Mouse (Mus musculus): ENCODE measurements at regions not wholly inside any gene's neighbourhood (a gene's known extent, or its start where the extent isn't known, plus 50 kb on each side); places are given as distances from the start of the nearest gene placed in this dataset.
"Not testable (repeated sequence)": the region's sequence is repeated elsewhere in the genome, so short reads cannot be mapped to it uniquely, and the experiment has no call there.

GRCm38 (mm10) chrX:75734628-75735302 is 140.2 kb downstream of the Pls3 start:
- not testable (repeated sequence) for H3K27me3 ChIP-seq (ENCODE audit: control insufficient read depth, insufficient read depth, low read depth, low read length); H3K4me1 ChIP-seq (ENCODE audit: control insufficient read depth, low read depth, low read length); H3K4me2 ChIP-seq (ENCODE audit: low read depth, low read length); H3K9ac ChIP-seq (ENCODE audit: low read depth, low read length); H3K9me3 ChIP-seq (replicated peaks; ENCODE audit: control insufficient read depth, low read length); H3K36me3 ChIP-seq (ENCODE audit: control insufficient read depth, insufficient read depth); ATAC-seq (ENCODE audit: low read depth); H3K27ac ChIP-seq (ENCODE audit: low read length); H3K4me3 ChIP-seq (ENCODE audit: low read depth, low read length)
- 54% methylated on average over 10 of the region's 13 CpGs for WGBS (ENCODE audit: insufficient replicate concordance)

DNA sequence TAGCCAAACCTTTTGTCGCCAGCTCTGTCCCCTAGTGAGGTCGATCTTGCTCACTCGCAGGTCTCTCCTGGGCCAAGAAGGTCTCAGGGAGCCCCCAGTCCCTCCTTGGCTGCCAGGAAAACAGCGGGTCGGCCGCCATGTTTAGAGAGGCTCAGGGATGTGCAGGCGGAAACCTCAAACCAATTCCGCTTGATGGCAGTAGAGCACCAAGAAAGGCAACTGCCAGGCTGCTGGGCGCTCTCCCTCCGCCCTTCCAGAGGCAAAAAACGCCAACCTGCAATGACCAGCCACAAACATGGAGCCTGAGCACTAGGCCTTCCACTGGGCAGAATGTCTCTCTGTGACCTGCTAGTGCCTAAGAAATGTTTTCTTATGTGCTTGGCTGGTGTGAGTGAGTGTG is 141.3 kb downstream of the Pls3 start:
- H3K9me3 ChIP-seq (replicated peaks; ENCODE audit: control insufficient read depth, low read length); H3K9ac ChIP-seq (ENCODE audit: low read depth, low read length); ATAC-seq (ENCODE audit: low read depth); H3K36me3 ChIP-seq (ENCODE audit: control insufficient read depth, insufficient read depth); H3K27ac ChIP-seq (ENCODE audit: low read length); H3K4me3 ChIP-seq (ENCODE audit: low read depth, low read length); H3K4me1 ChIP-seq (ENCODE audit: control insufficient read depth, low read depth, low read length); H3K27me3 ChIP-seq (ENCODE audit: control insufficient read depth, insufficient read depth, low read depth, low read length); H3K4me2 ChIP-seq (ENCODE audit: low read depth, low read length): not testable (repeated sequence)
- WGBS (ENCODE audit: insufficient replicate concordance): 46% methylated on average over 11 of the region's 11 CpGs

DNA sequence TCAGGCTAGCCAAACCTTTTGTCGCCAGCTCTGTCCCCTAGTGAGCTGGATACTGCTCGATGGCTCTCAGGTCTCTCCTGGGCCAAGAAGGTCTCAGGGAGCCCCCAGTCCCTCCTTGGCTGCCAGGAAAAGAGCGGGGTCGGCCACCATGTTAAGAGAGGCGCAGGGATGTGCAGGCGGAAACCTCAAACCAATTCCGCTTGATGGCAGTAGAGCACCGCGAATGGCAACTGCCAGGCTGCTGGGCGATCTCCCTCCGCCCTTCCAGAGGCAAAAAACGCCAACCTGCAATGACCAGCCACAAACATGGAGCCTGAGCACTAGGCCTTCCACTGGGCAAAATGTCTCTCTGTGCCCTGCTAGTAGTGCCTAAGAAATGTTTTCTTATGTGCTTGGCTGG is 145.2 kb downstream of the Pls3 start:
- H3K27me3 ChIP-seq (ENCODE audit: control insufficient read depth, insufficient read depth, low read depth, low read length); H3K9ac ChIP-seq (ENCODE audit: low read depth, low read length); ATAC-seq (ENCODE audit: low read depth); H3K4me2 ChIP-seq (ENCODE audit: low read depth, low read length); H3K4me3 ChIP-seq (ENCODE audit: low read depth, low read length); H3K27ac ChIP-seq (ENCODE audit: low read length); H3K9me3 ChIP-seq (replicated peaks; ENCODE audit: control insufficient read depth, low read length); H3K4me1 ChIP-seq (ENCODE audit: control insufficient read depth, low read depth, low read length); H3K36me3 ChIP-seq (ENCODE audit: control insufficient read depth, insufficient read depth): not testable (repeated sequence)
- WGBS (ENCODE audit: insufficient replicate concordance): 42% methylated on average over 9 of the region's 12 CpGs

- H3K9ac ChIP-seq (ENCODE audit: low read depth, low read length): no peak overlapping the region
- ATAC-seq (ENCODE audit: low read depth): no peak
- no peaks in the 10 kb centered on the region for H3K27me3 ChIP-seq (ENCODE audit: control insufficient read depth, insufficient read depth, low read depth, low read length)
- no peak overlapping the region for H3K4me2 ChIP-seq (ENCODE audit: low read depth, low read length)
- no peaks in the 10 kb centered on the region for H3K4me1 ChIP-seq (ENCODE audit: control insufficient read depth, low read depth, low read length)
- no peak overlapping the region for H3K27ac ChIP-seq (ENCODE audit: low read length)
- H3K36me3 ChIP-seq (ENCODE audit: control insufficient read depth, insufficient read depth): no peaks in the 10 kb centered on the region
- H3K4me3 ChIP-seq (ENCODE audit: low read depth, low read length): no peak overlapping the region
- 69% methylated on average over 4 of the region's 4 CpGs for WGBS (ENCODE audit: insufficient replicate concordance)
- no peaks in the 10 kb centered on the region for H3K9me3 ChIP-seq (replicated peaks; ENCODE audit: control insufficient read depth, low read length)
These were observed 146.5 kb downstream of the Pls3 start for GRCm38 (mm10) chrX:75728507-75728906.

DNA sequence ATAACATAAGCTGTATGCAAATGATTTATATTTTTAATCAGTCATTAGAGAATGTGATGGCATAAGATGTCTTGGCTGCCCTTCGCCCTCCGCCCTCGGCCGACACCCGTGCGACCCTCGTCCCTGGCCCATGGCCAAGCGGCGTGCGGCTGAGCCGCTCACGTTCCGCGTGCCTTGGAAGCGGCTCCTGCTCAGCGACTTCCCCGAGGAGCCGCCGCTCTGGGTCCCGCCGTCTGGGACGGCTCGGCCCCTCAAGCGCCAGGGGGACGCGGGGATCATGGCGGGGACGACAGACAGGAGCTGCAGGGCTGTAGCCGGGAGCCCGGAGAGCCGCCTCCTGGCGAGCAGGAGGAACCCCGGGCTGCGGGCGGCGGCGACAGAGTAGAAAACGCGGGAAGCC is 145.5 kb upstream of the Rab39b start:
- H3K4me3 ChIP-seq (ENCODE audit: low read depth, low read length); H3K9me3 ChIP-seq (replicated peaks; ENCODE audit: control insufficient read depth, low read length); ATAC-seq (ENCODE audit: low read depth); H3K27me3 ChIP-seq (ENCODE audit: control insufficient read depth, insufficient read depth, low read depth, low read length); H3K4me2 ChIP-seq (ENCODE audit: low read depth, low read length); H3K9ac ChIP-seq (ENCODE audit: low read depth, low read length); H3K36me3 ChIP-seq (ENCODE audit: control insufficient read depth, insufficient read depth); H3K4me1 ChIP-seq (ENCODE audit: control insufficient read depth, low read depth, low read length); H3K27ac ChIP-seq (ENCODE audit: low read length): not testable (repeated sequence)
- WGBS (ENCODE audit: insufficient replicate concordance): 56% methylated on average over 30 of the region's 39 CpGs

DNA sequence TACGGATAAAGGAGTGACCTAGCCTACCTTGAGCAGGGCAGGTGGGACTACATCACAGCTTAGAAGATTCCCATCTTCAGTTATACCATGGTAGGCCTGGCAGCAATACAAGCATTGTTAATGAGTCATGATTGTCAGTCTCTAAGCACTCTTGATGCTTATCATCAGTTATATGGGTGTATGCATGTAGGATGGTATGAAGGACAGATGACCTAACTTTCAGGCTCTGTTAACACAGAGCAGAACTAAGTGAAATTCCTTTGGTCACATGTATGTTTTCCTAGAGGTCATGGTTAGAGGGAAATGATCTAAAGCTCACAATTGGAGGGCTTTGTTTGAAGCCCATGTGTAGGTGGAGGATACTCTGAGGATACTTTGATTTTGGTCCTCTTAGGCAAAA is 121.9 kb upstream of the Rab39b start:
- Histone ChIP-seq H3K27ac (ENCODE audit: low read length) (no peak overlapping the region), H3K4me2 (ENCODE audit: low read depth, low read length) (no peak overlapping the region), H3K9me3 (replicated peaks; ENCODE audit: control insufficient read depth, low read length) (no peaks in the 10 kb centered on the region), H3K4me3 (ENCODE audit: low read depth, low read length) (no peak overlapping the region), H3K27me3 (ENCODE audit: control insufficient read depth, insufficient read depth, low read depth, low read length) (no peaks in the 10 kb centered on the region), H3K4me1 (ENCODE audit: control insufficient read depth, low read depth, low read length) (no peaks in the 10 kb centered on the region), H3K36me3 (ENCODE audit: control insufficient read depth, insufficient read depth) (no peaks in the 10 kb centered on the region), H3K9ac (ENCODE audit: low read depth, low read length) (no peak overlapping the region)
- ATAC-seq (ENCODE audit: low read depth): no peak
- 15% methylated on average over 1 of the region's 1 CpGs for WGBS (ENCODE audit: insufficient replicate concordance)

GRCm38 (mm10) chrX:75675271-75675670 is 97.2 kb upstream of the Rab39b start:
- not testable (repeated sequence) for H3K4me3 ChIP-seq (ENCODE audit: low read depth, low read length); ATAC-seq (ENCODE audit: low read depth)
- WGBS (ENCODE audit: insufficient replicate concordance): 83% methylated on average over 8 of the region's 8 CpGs

GRCm38 (mm10) chrX:75673920-75674665 is 96.1 kb upstream of the Rab39b start:
- ATAC-seq (ENCODE audit: low read depth): peak; percentile 93
- H3K36me3 ChIP-seq (ENCODE audit: control insufficient read depth, insufficient read depth): no peaks in the 10 kb centered on the region
- no peaks in the 10 kb centered on the region for H3K4me1 ChIP-seq (ENCODE audit: control insufficient read depth, low read depth, low read length)
- no peaks in the 10 kb centered on the region for H3K9me3 ChIP-seq (replicated peaks; ENCODE audit: control insufficient read depth, low read length)
- WGBS (ENCODE audit: insufficient replicate concordance): 10% methylated on average over 23 of the region's 23 CpGs
- H3K27me3 ChIP-seq (ENCODE audit: control insufficient read depth, insufficient read depth, low read depth, low read length): no peaks in the 10 kb centered on the region
- H3K9ac ChIP-seq (ENCODE audit: low read depth, low read length): no peak overlapping the region
- H3K4me3 ChIP-seq (ENCODE audit: low read depth, low read length): peak overlapping the region; percentile 48
- H3K4me2 ChIP-seq (ENCODE audit: low read depth, low read length): peak overlapping the region; percentile 60
- H3K27ac ChIP-seq (ENCODE audit: low read length): no peak overlapping the region

More at GRCm38 (mm10) chrX:75675271-75675670, 97.2 kb upstream of the Rab39b start:
- H3K27me3 ChIP-seq (ENCODE audit: control insufficient read depth, insufficient read depth, low read depth, low read length); H3K27ac ChIP-seq (ENCODE audit: low read length); H3K4me1 ChIP-seq (ENCODE audit: control insufficient read depth, low read depth, low read length); H3K9ac ChIP-seq (ENCODE audit: low read depth, low read length); H3K36me3 ChIP-seq (ENCODE audit: control insufficient read depth, insufficient read depth); H3K9me3 ChIP-seq (replicated peaks; ENCODE audit: control insufficient read depth, low read length); H3K4me2 ChIP-seq (ENCODE audit: low read depth, low read length): not testable (repeated sequence)

DNA sequence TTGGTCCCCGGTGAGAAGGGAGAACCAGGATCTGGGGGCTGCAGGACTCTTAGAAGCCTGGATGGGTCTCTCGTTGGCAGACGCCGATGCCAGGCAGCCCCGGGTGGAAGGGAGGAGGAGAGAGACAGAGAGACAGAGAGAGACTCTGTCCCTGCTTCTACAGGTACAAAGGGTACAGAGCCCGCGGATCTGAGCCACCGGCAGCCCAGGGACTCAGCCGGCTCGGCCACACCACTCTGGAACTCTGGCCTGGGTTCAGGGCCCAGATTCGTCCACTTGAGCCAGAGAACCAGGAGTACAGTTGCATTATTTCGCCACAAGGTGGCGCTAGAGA is 95.5 kb upstream of the Rab39b start:
- Histone ChIP-seq H3K4me1 (ENCODE audit: control insufficient read depth, low read depth, low read length) (no peaks in the 10 kb centered on the region), H3K4me3 (ENCODE audit: low read depth, low read length) (peak overlapping the region; percentile 21; the same call in 1 of the 2 replicates), H3K9me3 (replicated peaks; ENCODE audit: control insufficient read depth, low read length) (no peaks in the 10 kb centered on the region), H3K36me3 (ENCODE audit: control insufficient read depth, insufficient read depth) (no peaks in the 10 kb centered on the region), H3K27ac (ENCODE audit: low read length) (no peak overlapping the region), H3K9ac (ENCODE audit: low read depth, low read length) (no peak overlapping the region), H3K4me2 (ENCODE audit: low read depth, low read length) (peak overlapping the region; percentile 18), H3K27me3 (ENCODE audit: control insufficient read depth, insufficient read depth, low read depth, low read length) (no peaks in the 10 kb centered on the region)
- ATAC-seq (ENCODE audit: low read depth): no peak
- 51% methylated on average over 13 of the region's 13 CpGs for WGBS (ENCODE audit: insufficient replicate concordance)

Data from liver, embryonic 16.5 days (tissue).